Mouse (Mus musculus): ENCODE results near the gene Dad1. TPM values are rescaled to one million over a fixed set of nuclear protein-coding genes. Genes with fewer than 3 reads are reported as not detected.

The Dad1 gene
- polyA plus RNA-seq, 1 experiment from 2014 or later, result 344 TPM

DNA sequence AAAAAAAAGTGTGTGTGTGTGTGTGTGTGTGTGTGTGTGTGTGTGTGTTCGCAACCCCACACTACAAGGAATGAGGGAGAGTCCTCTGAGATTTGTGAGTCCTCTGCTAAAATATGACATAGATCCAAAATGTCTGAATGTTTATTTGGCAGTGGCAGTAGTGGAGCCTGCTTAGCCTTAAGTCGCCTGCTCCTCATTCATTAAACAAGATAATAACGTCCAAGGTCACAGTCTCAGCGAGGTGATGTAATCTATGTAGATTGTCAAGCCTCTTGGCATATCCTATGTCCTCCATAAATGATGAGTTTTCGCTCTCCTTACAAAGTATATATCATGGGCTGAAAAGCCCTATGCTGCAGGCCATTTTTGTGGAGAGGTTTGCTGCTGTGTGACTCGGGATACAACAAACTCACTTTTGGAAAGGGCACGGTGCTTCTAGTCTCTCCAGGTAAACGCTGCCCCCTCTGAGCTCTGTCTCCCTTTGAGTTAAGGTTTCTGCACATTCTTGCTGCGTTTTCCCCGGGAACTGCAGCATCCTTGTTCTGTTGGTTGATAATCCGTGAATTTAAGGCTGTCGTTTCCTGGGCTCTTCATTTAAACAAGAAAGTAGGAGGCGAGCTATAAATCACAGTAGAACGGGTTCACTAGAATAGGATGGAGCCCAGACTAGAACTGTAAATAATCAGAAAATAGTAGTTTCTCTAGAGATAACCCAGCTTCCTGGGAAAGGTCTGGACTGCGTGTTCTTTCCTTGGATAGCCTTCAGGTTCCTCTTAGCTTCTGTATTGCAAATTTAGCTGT lies 47.0 kb downstream of the Dad1 start:
- H3K36me3 ChIP-seq (ENCODE audit: control insufficient read depth, insufficient read depth, low read length), result no peaks in the 10 kb centered on the region
- peaks cover 3% of the 10 kb centered on the region; the same call in 1 of the 2 replicates for H3K4me1 ChIP-seq (ENCODE audit: control insufficient read depth, insufficient read depth, low read length)
- no peaks in the 10 kb centered on the region for H3K9me3 ChIP-seq (replicated peaks; ENCODE audit: control insufficient read depth, low read length, poor library complexity, severe bottlenecking)
- H3K27ac ChIP-seq (ENCODE audit: low read length), result no peak overlapping the region
- no peak overlapping the region for H3K4me2 ChIP-seq (ENCODE audit: low read length)
- no peak for ATAC-seq
- WGBS, result 78% methylated on average over 15 of the region's 15 CpGs
- H3K4me3 ChIP-seq (ENCODE audit: low read depth, low read length), result no peak overlapping the region
- H3K27me3 ChIP-seq (ENCODE audit: control insufficient read depth, insufficient read depth, low read depth, low read length), result no peaks in the 10 kb centered on the region
- H3K9ac ChIP-seq (ENCODE audit: low read depth, low read length), result no peak overlapping the region

DNA sequence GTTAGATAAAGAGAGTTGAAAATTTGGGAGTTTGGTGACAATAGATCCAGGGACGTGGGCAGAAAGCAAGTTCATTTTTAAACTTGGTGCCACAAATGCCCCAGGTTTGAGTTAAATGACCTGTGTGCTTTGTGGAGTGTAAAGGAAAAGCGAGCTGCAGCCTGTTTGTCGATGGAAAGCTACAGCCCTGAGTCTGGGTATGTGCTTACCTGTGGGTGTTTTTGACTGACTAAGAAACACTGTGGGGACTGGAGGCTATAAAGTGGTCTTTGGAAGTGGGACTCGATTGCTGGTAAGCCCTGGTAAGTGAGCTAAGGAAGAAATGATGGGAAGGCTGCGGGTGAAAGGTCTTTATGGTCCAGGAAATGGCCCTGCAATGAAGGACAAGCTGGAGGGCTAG lies 47.6 kb downstream of the Dad1 start:
- no peaks in the 10 kb centered on the region for H3K27me3 ChIP-seq (ENCODE audit: control insufficient read depth, insufficient read depth, low read depth, low read length)
- H3K4me2 ChIP-seq (ENCODE audit: low read length), result no peak overlapping the region
- no peaks in the 10 kb centered on the region for H3K36me3 ChIP-seq (ENCODE audit: control insufficient read depth, insufficient read depth, low read length)
- ATAC-seq, result no peak
- WGBS, result 91% methylated on average over 5 of the region's 5 CpGs
- H3K4me1 ChIP-seq (ENCODE audit: control insufficient read depth, insufficient read depth, low read length), result peaks cover 3% of the 10 kb centered on the region; the same call in 1 of the 2 replicates
- no peaks in the 10 kb centered on the region for H3K9me3 ChIP-seq (replicated peaks; ENCODE audit: control insufficient read depth, low read length, poor library complexity, severe bottlenecking)
- no peak overlapping the region for H3K4me3 ChIP-seq (ENCODE audit: low read depth, low read length)
- H3K27ac ChIP-seq (ENCODE audit: low read length), result no peak overlapping the region
- H3K9ac ChIP-seq (ENCODE audit: low read depth, low read length), result no peak overlapping the region

GRCm38 (mm10) chr14:54205904-54206303 lies 48.0 kb downstream of the Dad1 start:
- Histone ChIP-seq H3K4me3 (ENCODE audit: low read depth, low read length) (no peak overlapping the region), H3K4me1 (ENCODE audit: control insufficient read depth, insufficient read depth, low read length) (peaks cover 3% of the 10 kb centered on the region; the same call in 1 of the 2 replicates), H3K4me2 (ENCODE audit: low read length) (no peak overlapping the region), H3K36me3 (ENCODE audit: control insufficient read depth, insufficient read depth, low read length) (no peaks in the 10 kb centered on the region), H3K9ac (ENCODE audit: low read depth, low read length) (no peak overlapping the region), H3K27me3 (ENCODE audit: control insufficient read depth, insufficient read depth, low read depth, low read length) (no peaks in the 10 kb centered on the region), H3K9me3 (replicated peaks; ENCODE audit: control insufficient read depth, low read length, poor library complexity, severe bottlenecking) (no peaks in the 10 kb centered on the region), H3K27ac (ENCODE audit: low read length) (no peak overlapping the region)
- WGBS, result 69% methylated on average over 6 of the region's 6 CpGs
- no peak for ATAC-seq

GRCm38 (mm10) chr14:54204786-54205185 lies 49.1 kb downstream of the Dad1 start:
- Histone ChIP-seq H3K27ac (ENCODE audit: low read length) (no peak overlapping the region), H3K4me2 (ENCODE audit: low read length) (no peak overlapping the region), H3K27me3 (ENCODE audit: control insufficient read depth, insufficient read depth, low read depth, low read length) (no peaks in the 10 kb centered on the region), H3K4me1 (ENCODE audit: control insufficient read depth, insufficient read depth, low read length) (peaks cover 3% of the 10 kb centered on the region; the same call in 1 of the 2 replicates), H3K9ac (ENCODE audit: low read depth, low read length) (no peak overlapping the region), H3K36me3 (ENCODE audit: control insufficient read depth, insufficient read depth, low read length) (no peaks in the 10 kb centered on the region), H3K9me3 (replicated peaks; ENCODE audit: control insufficient read depth, low read length, poor library complexity, severe bottlenecking) (no peaks in the 10 kb centered on the region), H3K4me3 (ENCODE audit: low read depth, low read length) (no peak overlapping the region)
- 25% methylated on average over 4 of the region's 4 CpGs for WGBS
- ATAC-seq, result no peak

GRCm38 (mm10) chr14:54204311-54204710 lies 49.6 kb downstream of the Dad1 start:
- no peak overlapping the region for H3K27ac ChIP-seq (ENCODE audit: low read length)
- ATAC-seq, result no peak
- 74% methylated on average over 8 of the region's 8 CpGs for WGBS
- no peak overlapping the region for H3K4me2 ChIP-seq (ENCODE audit: low read length)
- no peak overlapping the region for H3K4me3 ChIP-seq (ENCODE audit: low read depth, low read length)
- no peaks in the 10 kb centered on the region for H3K27me3 ChIP-seq (ENCODE audit: control insufficient read depth, insufficient read depth, low read depth, low read length)
- H3K9ac ChIP-seq (ENCODE audit: low read depth, low read length), result no peak overlapping the region
- no peaks in the 10 kb centered on the region for H3K9me3 ChIP-seq (replicated peaks; ENCODE audit: control insufficient read depth, low read length, poor library complexity, severe bottlenecking)
- no peaks in the 10 kb centered on the region for H3K36me3 ChIP-seq (ENCODE audit: control insufficient read depth, insufficient read depth, low read length)
- peaks cover 3% of the 10 kb centered on the region; the same call in 1 of the 2 replicates for H3K4me1 ChIP-seq (ENCODE audit: control insufficient read depth, insufficient read depth, low read length)

GRCm38 (mm10) chr14:54203776-54204175 lies 50.1 kb downstream of the Dad1 start:
- ATAC-seq, result no peak
- Histone ChIP-seq H3K4me2 (ENCODE audit: low read length) (no peak overlapping the region), H3K27ac (ENCODE audit: low read length) (no peak overlapping the region), H3K4me1 (ENCODE audit: control insufficient read depth, insufficient read depth, low read length) (peaks cover 3% of the 10 kb centered on the region; the same call in 1 of the 2 replicates), H3K4me3 (ENCODE audit: low read depth, low read length) (no peak overlapping the region), H3K36me3 (ENCODE audit: control insufficient read depth, insufficient read depth, low read length) (no peaks in the 10 kb centered on the region), H3K9ac (ENCODE audit: low read depth, low read length) (no peak overlapping the region), H3K9me3 (replicated peaks; ENCODE audit: control insufficient read depth, low read length, poor library complexity, severe bottlenecking) (no peaks in the 10 kb centered on the region), H3K27me3 (ENCODE audit: control insufficient read depth, insufficient read depth, low read depth, low read length) (no peaks in the 10 kb centered on the region)
- WGBS, result 77% methylated on average over 10 of the region's 10 CpGs

DNA sequence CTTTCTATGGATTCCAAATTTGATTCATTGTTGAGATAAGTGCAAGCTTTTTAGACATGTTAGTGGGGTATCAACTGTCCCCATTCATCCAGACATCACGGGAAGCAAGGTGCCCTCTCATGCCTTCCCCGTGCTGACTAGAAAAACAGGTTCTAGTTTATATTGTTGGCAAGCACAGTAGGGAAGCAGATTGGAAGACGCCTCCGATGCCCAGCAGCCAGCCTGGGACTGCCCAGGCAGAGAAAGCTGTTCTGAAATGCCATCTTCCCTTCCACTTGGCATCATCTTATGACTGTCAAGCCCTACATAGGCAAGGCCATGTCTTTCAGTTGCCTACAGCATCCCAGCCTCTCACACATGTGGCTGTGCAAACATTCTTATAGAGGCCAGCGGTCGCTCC lies 50.7 kb downstream of the Dad1 start:
- no peak for ATAC-seq
- peaks cover 3% of the 10 kb centered on the region; the same call in 1 of the 2 replicates for H3K4me1 ChIP-seq (ENCODE audit: control insufficient read depth, insufficient read depth, low read length)
- no peaks in the 10 kb centered on the region for H3K27me3 ChIP-seq (ENCODE audit: control insufficient read depth, insufficient read depth, low read depth, low read length)
- no peak overlapping the region for H3K4me3 ChIP-seq (ENCODE audit: low read depth, low read length)
- no peak overlapping the region for H3K4me2 ChIP-seq (ENCODE audit: low read length)
- WGBS, result 95% methylated on average over 6 of the region's 6 CpGs
- H3K9ac ChIP-seq (ENCODE audit: low read depth, low read length), result no peak overlapping the region
- H3K9me3 ChIP-seq (replicated peaks; ENCODE audit: control insufficient read depth, low read length, poor library complexity, severe bottlenecking), result no peaks in the 10 kb centered on the region
- no peaks in the 10 kb centered on the region for H3K36me3 ChIP-seq (ENCODE audit: control insufficient read depth, insufficient read depth, low read length)
- no peak overlapping the region for H3K27ac ChIP-seq (ENCODE audit: low read length)

- H3K4me1 ChIP-seq (ENCODE audit: control insufficient read depth, insufficient read depth, low read length), result peaks cover 3% of the 10 kb centered on the region; the same call in 1 of the 2 replicates
- no peaks in the 10 kb centered on the region for H3K27me3 ChIP-seq (ENCODE audit: control insufficient read depth, insufficient read depth, low read depth, low read length)
- 64% methylated on average over 8 of the region's 8 CpGs for WGBS
- H3K4me2 ChIP-seq (ENCODE audit: low read length), result no peak overlapping the region
- no peaks in the 10 kb centered on the region for H3K9me3 ChIP-seq (replicated peaks; ENCODE audit: control insufficient read depth, low read length, poor library complexity, severe bottlenecking)
- no peak for ATAC-seq
- no peak overlapping the region for H3K4me3 ChIP-seq (ENCODE audit: low read depth, low read length)
- H3K9ac ChIP-seq (ENCODE audit: low read depth, low read length), result no peak overlapping the region
- no peaks in the 10 kb centered on the region for H3K36me3 ChIP-seq (ENCODE audit: control insufficient read depth, insufficient read depth, low read length)
- no peak overlapping the region for H3K27ac ChIP-seq (ENCODE audit: low read length)
These were observed 53.5 kb downstream of the Dad1 start for GRCm38 (mm10) chr14:54200363-54200762.

DNA sequence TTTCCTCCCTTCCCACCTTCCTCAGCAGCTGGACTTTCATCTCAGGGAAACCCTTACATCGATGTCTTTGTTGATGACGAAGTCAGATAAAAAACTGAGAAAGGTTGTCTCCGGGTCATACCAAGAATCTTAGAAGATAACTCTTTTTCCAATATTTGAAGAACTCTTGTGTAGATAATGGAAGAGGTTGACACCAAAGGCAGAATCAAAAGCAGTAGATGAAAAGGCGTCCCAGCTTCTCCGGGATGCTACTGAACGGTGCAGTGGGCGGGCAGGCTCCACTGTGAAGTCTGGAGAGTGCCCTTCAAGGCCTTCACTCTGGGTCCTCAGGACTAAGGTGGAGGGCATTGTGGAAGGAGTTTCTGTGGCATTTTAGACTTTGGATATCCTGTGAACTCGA lies 54.2 kb downstream of the Dad1 start:
- H3K9me3 ChIP-seq (replicated peaks; ENCODE audit: control insufficient read depth, low read length, poor library complexity, severe bottlenecking), result no peaks in the 10 kb centered on the region
- 86% methylated on average over 8 of the region's 8 CpGs for whole genome bisulfite sequencing
- no peak overlapping the region for H3K4me2 ChIP-seq (ENCODE audit: low read length)
- H3K36me3 ChIP-seq (ENCODE audit: control insufficient read depth, insufficient read depth, low read length), result no peaks in the 10 kb centered on the region
- H3K27me3 ChIP-seq (ENCODE audit: control insufficient read depth, insufficient read depth, low read depth, low read length), result no peaks in the 10 kb centered on the region
- no peak overlapping the region for H3K9ac ChIP-seq (ENCODE audit: low read depth, low read length)
- no peak overlapping the region for H3K4me3 ChIP-seq (ENCODE audit: low read depth, low read length)
- ATAC-seq, result no peak
- H3K4me1 ChIP-seq (ENCODE audit: control insufficient read depth, insufficient read depth, low read length), result 0 out of 2 replicates have a peak, but pooled peaks cover 1% of the 10 kb centered on the region
- H3K27ac ChIP-seq (ENCODE audit: low read length), result no peak overlapping the region
